Mouse (Mus musculus): ENCODE results near the gene Gapt. TPM values are rescaled to one million over a fixed set of nuclear protein-coding genes. Genes with fewer than 3 reads are reported as not detected.
"Not testable (repeated sequence)": the region's sequence is repeated elsewhere in the genome, so short reads cannot be mapped to it uniquely, and the experiment has no call there.

The Gapt gene
- polyA plus RNA-seq, 1 experiment from 2014 or later: 0.55 TPM

GRCm38 (mm10) chr13:110392631-110393030 lies 35.6 kb upstream of the Gapt start:
- Histone ChIP-seq H3K27ac (ENCODE audit: low read length) (no peak overlapping the region), H3K4me1 (ENCODE audit: insufficient read depth, low read depth, low read length) (no peaks in the 10 kb centered on the region), H3K27me3 (replicated peaks; ENCODE audit: insufficient read depth, low read length) (no peaks in the 10 kb centered on the region), H3K4me2 (replicated peaks; ENCODE audit: low read depth, low read length) (no peak overlapping the region), H3K36me3 (ENCODE audit: insufficient read depth, low read length) (peaks cover 2% of the 10 kb centered on the region; the same call in 1 of the 2 replicates), H3K9ac (replicated peaks; ENCODE audit: low read depth) (no peak overlapping the region), H3K4me3 (ENCODE audit: low read depth, low read length) (no peak overlapping the region), H3K9me3 (ENCODE audit: low read length) (no peaks in the 10 kb centered on the region)
- WGBS: 45% methylated on average over 3 of the region's 3 CpGs
- no peak for TF ChIP-seq EP300 (IDR thresholded peaks at IDR 0.05)
- DNase-seq (ENCODE audit: low spot score): no peak
- no peak for ATAC-seq

- Histone ChIP-seq H3K27me3 (replicated peaks; ENCODE audit: insufficient read depth, low read length) (no peaks in the 10 kb centered on the region), H3K4me1 (ENCODE audit: insufficient read depth, low read depth, low read length) (no peaks in the 10 kb centered on the region), H3K36me3 (ENCODE audit: insufficient read depth, low read length) (no peaks in the 10 kb centered on the region), H3K27ac (ENCODE audit: low read length) (no peak overlapping the region), H3K4me2 (replicated peaks; ENCODE audit: low read depth, low read length) (no peak overlapping the region), H3K4me3 (ENCODE audit: low read depth, low read length) (no peak overlapping the region), H3K9me3 (ENCODE audit: low read length) (no peaks in the 10 kb centered on the region), H3K9ac (replicated peaks; ENCODE audit: low read depth) (no peak overlapping the region)
- WGBS: 10% methylated on average over 8 of the region's 8 CpGs
- DNase-seq (ENCODE audit: low spot score) (peak; percentile 82), ATAC-seq (no peak)
- no peak for TF ChIP-seq EP300 (IDR thresholded peaks at IDR 0.05)
- TF ChIP-seq CTCF (IDR thresholded peaks at IDR 0.05): peak; percentile 88
These were observed 35.2 kb upstream of the Gapt start for GRCm38 (mm10) chr13:110392210-110392609.

- 45% methylated on average over 6 of the region's 6 CpGs for WGBS
- ATAC-seq: no peak
These were observed 27.5 kb upstream of the Gapt start for GRCm38 (mm10) chr13:110384514-110384913.

DNA sequence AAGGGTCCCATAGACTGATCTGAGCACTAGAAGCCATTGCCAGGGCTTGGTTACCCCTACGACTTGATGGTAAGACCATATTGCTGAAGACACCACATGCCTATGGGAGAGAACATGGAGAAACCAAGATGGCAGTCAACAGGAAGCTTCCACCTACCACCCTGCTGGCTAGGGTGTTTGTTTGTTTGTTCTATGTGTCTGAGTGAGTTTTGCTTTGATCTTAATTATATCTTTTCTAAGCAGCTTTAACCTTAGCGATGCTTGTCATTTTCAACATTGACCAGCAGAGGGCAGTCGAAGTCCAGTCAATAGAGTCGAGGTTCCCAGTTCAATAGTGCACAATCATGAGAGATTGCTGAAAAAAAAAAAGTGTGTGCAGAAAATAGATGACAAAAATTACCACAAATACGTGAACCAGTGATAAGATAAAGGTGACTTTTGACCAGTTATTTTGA lies 25.5 kb upstream of the Gapt start:
- Histone ChIP-seq H3K27ac (ENCODE audit: low read length) (no peak overlapping the region), H3K4me2 (replicated peaks; ENCODE audit: low read depth, low read length) (no peak overlapping the region), H3K27me3 (replicated peaks; ENCODE audit: insufficient read depth, low read length) (no peaks in the 10 kb centered on the region), H3K9me3 (ENCODE audit: low read length) (no peaks in the 10 kb centered on the region), H3K36me3 (ENCODE audit: insufficient read depth, low read length) (no peaks in the 10 kb centered on the region), H3K4me1 (ENCODE audit: insufficient read depth, low read depth, low read length) (no peaks in the 10 kb centered on the region), H3K9ac (replicated peaks; ENCODE audit: low read depth) (no peak overlapping the region), H3K4me3 (ENCODE audit: low read depth, low read length) (no peak overlapping the region)
- 18% methylated on average over 5 of the region's 5 CpGs for WGBS
- DNase-seq (ENCODE audit: low spot score) (peak; percentile 68), ATAC-seq (0 out of 2 replicates have a peak, but pooled peaks have one; percentile 35)
- TF ChIP-seq EP300 (IDR thresholded peaks at IDR 0.05): no peak
- peak; percentile 86 for TF ChIP-seq CTCF (IDR thresholded peaks at IDR 0.05)

More at GRCm38 (mm10) chr13:110384514-110384913, 27.5 kb upstream of the Gapt start:
- Histone ChIP-seq H3K4me3 (ENCODE audit: low read depth, low read length) (no peak overlapping the region), H3K9ac (replicated peaks; ENCODE audit: low read depth) (no peak overlapping the region), H3K27me3 (replicated peaks; ENCODE audit: insufficient read depth, low read length) (no peaks in the 10 kb centered on the region), H3K4me2 (replicated peaks; ENCODE audit: low read depth, low read length) (no peak overlapping the region), H3K4me1 (ENCODE audit: insufficient read depth, low read depth, low read length) (no peaks in the 10 kb centered on the region), H3K36me3 (ENCODE audit: insufficient read depth, low read length) (no peaks in the 10 kb centered on the region), H3K9me3 (ENCODE audit: low read length) (no peaks in the 10 kb centered on the region), H3K27ac (ENCODE audit: low read length) (no peak overlapping the region)
- DNase-seq (ENCODE audit: low spot score): no peak
- TF ChIP-seq CTCF (IDR thresholded peaks at IDR 0.05) (no peak), EP300 (IDR thresholded peaks at IDR 0.05) (no peak)

DNA sequence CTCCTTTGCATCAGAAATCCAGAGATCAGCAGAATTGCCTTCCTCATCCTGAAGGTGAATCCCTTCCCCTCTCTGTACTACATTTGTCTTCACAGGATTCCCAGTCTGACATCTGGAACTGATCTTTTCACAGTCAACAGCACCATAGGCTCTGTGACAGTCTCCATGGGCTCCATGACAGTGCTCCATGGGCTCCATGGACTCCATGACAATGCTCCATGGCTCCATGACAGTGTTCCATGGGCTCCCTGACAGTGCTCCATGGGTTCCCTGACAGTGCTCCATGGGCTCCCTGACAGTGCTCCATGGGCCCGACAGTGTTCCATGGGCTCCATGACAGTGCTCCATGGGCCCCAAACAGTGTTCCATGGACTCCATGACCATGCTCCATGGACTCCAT lies 12.7 kb upstream of the Gapt start:
- H3K9me3 ChIP-seq (ENCODE audit: low read length): no peaks in the 10 kb centered on the region
- H3K27me3 ChIP-seq (replicated peaks; ENCODE audit: insufficient read depth, low read length): no peaks in the 10 kb centered on the region
- H3K9ac ChIP-seq (replicated peaks; ENCODE audit: low read depth): no peak overlapping the region
- no peak overlapping the region for H3K4me2 ChIP-seq (replicated peaks; ENCODE audit: low read depth, low read length)
- H3K36me3 ChIP-seq (ENCODE audit: insufficient read depth, low read length): no peaks in the 10 kb centered on the region
- no peak overlapping the region for H3K27ac ChIP-seq (ENCODE audit: low read length)
- DNase-seq (ENCODE audit: low spot score): no peak
- H3K4me3 ChIP-seq (ENCODE audit: low read depth, low read length): no peak overlapping the region
- ATAC-seq: no peak
- TF ChIP-seq EP300 (IDR thresholded peaks at IDR 0.05): no peak
- no peak for TF ChIP-seq CTCF (IDR thresholded peaks at IDR 0.05)
- H3K4me1 ChIP-seq (ENCODE audit: insufficient read depth, low read depth, low read length): no peaks in the 10 kb centered on the region
- WGBS: 100% methylated on average over 1 of the region's 1 CpGs

- ATAC-seq: peak; percentile 48; the same call in 1 of the 2 replicates
- H3K4me3 ChIP-seq (ENCODE audit: low read depth, low read length); H3K4me2 ChIP-seq (replicated peaks; ENCODE audit: low read depth, low read length); H3K9ac ChIP-seq (replicated peaks; ENCODE audit: low read depth); H3K27ac ChIP-seq (ENCODE audit: low read length); H3K9me3 ChIP-seq (ENCODE audit: low read length); H3K4me1 ChIP-seq (ENCODE audit: insufficient read depth, low read depth, low read length); H3K27me3 ChIP-seq (replicated peaks; ENCODE audit: insufficient read depth, low read length); H3K36me3 ChIP-seq (ENCODE audit: insufficient read depth, low read length): not testable (repeated sequence)
- peak; percentile 69 for DNase-seq (ENCODE audit: low spot score)
- WGBS: 38% methylated on average over 6 of the region's 6 CpGs
These were observed 11.6 kb upstream of the Gapt start for GRCm38 (mm10) chr13:110368556-110369040.

All from lung, postnatal 0 days (tissue).